Mouse (Mus musculus): Measurements from ENCODE around the gene Haus4.

Gene Haus4

DNA sequence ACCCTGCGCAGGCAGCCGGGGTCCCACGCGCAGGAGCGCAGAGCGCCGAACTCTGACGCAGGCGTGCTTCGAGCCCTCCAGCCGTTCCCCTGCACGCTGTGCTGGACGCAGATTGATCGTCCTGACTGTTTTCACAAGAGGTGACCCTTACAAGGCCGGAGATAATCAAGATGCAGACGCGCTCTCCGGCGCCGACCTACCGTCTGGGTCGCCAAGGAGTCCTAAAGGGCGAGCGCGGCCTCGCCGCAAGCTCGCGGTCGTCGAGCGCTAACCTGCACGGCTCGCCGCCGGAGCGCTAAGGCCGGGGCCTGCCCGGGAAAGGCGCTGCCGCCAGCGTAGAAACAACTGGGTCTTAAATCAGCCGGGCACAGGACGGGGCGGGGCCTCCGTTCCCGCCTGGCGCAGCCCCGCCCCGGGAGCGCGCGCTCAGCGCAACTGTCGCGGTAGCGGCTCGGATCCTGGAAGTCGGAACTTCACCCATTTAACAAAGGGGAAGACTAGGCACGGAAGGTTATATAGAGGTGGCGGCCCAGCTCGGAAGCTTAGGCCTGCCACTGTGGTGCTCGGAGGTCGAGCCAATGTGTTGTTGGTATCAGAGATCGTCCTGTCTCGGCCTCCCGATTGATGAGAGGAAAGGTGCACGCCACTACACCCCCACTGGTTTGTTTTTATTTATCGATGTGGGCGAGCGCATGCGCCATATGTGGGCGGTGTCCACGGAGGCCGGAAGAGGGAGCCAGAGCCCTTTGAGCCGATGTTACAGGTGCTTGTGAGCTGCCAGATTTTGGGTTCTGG is at the start of gene Haus4:
TSS of gene Haus4 (minus strand) at position 642 of the 795 bp plus-strand sequence.
- peak; percentile 99 for DNase-seq

DNA sequence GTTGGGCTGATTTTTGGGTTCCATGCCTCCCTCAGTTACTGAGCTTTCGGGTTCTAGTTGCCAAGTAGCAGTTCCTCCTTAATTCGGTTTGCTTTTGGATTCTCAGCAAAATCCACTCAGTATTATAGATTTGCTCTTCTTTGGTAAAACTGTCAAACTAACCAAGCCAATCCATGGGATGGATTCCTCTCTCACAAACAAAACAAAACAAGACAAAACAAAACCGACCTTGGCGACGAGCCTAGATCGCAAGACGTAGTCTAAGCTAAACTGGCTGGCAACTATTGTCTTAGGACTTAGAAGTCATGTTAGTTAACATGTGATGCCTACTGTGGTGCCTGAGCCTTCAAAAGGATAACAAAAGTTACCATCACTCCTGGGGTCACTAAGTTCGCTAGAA is 49.3 kb upstream of the Haus4 start:
- no peak for DNase-seq

DNA sequence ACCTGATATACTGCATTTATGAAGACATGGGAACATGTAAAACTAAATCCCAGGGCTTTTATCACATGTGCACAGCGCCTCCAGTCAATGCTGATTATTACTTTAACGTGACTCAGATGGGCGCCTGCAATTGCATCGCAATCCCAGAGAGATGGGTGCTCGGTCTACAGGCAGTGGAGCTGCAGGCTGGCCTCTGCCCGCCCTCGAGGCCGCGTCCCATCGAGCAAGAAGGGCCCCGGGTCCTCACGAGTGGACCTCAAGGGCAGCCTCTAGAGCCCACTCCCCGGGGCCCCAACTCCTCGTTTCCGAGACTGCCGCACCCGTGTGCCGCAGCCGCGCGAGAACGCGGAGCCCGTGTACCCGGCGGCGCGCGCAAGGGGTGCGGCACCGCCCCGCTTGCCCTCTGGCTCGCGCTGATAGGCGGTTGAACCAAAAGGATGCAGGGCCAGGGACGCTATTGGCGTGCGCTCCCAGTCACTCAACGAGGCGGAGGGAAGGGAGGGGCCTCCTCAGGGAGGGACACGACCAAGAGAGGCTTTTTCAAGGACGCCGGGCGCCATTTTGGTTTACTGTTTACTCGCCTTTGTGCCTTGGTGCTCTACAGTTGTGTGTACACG is 48.7 kb upstream of the Haus4 start:
- DNase-seq: peak; percentile 100

DNA sequence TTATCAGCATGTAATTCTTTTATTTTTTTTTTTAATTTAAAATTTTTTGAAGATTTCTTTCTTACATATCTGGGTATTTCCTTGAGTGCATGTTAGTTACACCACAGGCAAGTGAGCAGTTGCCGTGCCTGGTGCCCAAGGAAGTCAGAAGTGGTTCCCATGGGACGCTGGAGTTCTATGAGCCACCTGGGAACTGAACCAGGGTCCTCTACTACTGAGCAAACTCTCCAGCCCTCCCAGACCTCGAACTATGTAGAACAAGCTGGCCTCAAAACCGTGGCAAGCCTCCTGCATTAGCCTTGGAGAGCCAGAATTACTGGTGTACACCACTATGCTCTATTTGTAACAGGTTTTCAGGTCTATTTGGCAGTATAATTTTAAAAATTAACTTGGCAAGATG is 48.2 kb upstream of the Haus4 start:
- peak; percentile 90 for DNase-seq

DNA sequence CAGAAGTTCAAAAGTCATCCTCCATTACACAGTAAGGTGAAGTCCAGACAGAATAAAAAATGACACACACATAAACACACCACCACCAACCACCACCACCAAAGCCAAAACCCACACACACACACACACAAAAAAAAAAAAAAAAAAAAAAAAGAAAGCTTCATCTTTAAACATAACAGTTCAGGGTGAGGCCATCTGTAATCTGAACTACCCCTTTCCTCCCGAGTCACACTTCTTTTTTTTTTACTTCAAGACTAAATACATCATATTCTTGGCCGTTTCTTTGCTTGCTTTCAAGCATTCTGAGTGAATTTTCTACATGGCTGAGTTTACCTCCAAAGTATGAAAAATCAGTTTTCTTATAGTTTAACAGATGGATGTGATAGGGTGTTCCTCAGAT is 47.2 kb upstream of the Haus4 start:
- DNase-seq: no peak

DNA sequence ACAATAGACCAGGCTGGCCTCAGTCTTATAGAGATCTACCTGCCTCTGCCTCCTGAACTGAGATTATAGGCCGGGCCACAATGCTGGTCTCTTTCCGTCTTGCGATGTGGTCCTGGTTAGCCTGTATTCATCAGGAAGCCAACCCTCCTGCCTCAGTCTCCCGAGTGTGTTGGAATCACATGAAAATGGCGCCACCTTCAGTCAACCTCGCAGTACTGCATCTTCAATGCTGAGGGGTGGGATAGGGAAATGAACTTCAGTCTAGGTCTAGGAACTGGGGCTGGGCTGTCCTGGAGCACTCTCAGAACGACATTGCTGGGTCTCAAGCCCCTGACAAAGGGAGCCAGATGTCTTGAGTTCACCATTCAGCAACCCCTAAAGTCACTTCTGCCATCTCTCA is 42.7 kb upstream of the Haus4 start:
- DNase-seq: peak; percentile 84

DNA sequence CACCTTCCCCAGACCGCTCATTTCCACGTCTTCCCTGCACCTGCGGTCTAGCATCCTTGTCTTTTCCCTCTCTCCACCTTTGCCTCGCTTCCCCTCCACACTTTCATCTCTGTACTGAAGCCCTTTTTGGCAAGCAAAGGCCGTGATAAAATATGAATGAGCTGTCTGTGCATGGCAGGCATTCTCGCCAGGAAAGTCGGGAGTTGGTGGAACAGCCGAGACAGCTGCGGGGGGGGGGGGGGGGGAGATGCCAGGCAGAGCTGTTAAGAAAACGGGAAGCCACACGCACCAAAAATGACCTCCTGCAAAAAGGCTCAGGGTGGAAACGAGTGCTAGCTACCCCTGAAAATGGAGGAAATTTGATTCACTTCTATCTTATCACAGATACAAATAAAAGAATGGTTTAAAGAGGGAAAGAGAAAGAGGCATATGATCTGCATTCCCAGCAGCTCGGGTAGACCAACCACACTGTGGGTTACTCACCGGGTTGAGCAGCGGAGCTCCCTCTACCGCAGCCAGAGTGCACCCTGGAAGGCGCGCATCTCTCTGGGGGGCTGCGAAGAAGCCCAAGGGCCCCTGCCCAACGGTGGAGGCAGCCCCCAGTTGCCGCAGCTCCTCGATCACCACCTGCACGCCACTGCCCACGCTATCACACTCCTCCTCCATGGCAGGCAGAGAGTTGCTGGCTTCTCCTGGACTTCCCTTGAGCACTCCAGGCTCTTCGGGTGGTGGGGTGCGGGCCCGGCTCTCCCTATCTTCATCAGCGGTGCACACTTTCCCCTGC is 40.4 kb upstream of the Haus4 start:
- DNase-seq: no peak

DNA sequence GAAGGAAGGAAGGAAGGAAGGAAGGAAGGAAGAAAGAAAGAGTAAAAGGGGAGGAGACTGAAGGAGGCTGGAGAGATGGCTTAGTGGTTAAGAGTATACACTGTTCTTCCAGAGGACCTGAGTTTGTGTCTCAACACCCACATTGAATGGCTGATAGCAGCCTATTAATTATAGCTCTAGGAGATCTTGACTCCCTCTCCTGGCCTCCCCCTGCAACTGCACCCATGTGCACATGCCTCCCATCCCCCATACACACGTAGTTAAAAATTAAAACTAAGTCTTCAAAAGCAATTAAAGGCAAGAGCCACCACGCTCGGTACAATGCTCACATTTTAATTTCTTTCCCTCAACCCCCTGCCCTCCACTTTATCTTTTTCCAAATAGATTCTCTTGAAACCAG is 39.6 kb upstream of the Haus4 start:
- DNase-seq: no peak

DNA sequence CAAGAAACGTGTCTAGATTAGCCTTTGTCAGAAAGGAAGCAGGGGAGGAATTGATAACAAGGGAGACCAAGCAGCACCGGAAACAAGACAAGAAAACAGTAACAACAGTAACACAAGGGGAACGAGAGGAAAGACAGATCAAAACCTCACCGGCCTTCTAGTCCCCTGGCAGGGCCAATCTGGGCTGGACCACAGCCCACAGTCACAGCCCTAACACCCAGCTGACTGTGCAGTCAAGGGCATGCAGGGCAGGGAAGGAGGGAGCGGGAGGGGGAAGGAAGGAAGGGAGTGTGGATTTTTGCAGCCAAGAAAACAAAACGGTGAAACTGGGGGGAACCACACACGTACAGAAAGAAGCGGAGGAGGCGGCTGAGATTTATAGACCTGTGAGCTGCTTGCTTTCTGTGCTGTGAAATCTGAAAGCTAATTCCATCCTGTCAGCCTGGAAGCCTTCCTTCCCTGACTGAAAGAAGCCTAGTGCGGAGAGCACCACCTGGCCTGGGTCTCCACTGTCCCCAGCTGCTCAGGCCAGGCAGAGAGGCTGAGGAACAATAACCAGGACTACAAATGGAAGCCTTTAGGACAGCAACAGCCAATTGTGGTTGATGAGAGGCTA is 38.0 kb upstream of the Haus4 start:
- peak; percentile 96 for DNase-seq

DNA sequence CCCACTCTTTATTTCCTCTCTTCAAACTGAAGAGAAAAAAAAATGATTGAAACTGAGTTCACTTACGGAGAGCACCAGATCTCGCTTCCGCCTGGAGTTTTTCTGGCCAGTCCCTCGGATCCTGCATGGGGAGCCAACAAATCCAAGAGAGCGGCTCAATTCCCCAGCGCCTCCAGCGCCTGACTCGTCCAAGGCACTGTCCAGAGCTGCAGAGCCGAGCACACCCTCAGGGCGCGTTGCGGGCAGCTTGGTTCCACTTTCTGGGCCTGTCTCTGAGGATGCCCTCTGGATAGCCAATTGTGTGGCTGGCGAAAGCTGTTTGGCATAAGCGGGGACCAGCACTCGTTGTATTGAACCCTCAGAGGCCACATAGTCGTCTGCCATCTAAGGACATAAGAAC is 36.6 kb upstream of the Haus4 start:
- peak; percentile 92 for DNase-seq

DNA sequence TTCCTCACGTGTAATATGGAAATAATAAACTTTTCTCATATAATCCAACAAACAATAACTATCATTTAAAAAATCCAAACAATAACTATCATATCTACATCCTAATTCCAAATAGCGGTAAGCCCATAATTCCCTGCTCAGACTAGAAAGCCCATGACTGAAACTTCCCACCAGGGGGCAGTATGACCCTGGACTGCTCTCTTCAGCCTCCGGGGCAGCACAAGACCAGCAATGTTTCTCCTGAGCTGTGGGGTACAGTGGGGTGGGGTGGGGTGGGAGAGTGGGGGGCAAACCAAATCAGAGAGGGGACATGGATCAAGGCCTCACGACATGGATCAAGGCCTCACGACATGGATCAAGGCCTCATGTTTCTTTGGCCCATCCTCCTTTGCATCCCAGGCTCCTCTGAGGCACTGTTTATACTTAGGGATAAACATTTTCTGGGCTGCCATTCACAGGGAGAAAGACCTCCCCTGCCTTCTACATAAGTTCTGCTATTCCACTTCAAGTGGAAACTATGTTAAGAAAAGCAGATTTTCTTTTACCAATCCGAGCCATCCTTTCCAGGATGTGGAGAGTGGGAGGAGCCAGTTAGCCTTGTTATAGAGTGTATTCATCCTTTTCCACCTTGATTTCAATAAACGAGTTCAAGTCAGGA is 29.4 kb upstream of the Haus4 start:
- DNase-seq: peak; percentile 95

DNA sequence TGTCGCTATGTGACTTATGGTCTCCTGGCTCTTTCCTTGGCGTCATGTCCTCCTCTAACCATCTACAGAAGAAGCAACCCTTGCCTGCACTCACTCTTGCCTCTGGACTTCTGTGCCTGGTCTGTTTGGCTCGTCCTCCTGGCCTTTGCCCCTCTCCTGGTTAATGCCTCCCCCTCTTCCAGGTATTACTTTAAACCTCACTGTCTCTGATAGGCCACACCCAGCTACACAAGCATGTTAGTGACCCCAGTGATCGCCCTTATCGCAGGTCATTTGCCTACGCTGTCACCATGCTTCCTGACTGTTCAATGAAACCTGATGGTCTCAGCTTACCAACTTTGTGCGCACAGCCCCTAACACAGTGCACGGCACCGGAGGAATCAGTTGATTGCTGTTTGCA is 28.1 kb upstream of the Haus4 start:
- DNase-seq: peak; percentile 87

DNA sequence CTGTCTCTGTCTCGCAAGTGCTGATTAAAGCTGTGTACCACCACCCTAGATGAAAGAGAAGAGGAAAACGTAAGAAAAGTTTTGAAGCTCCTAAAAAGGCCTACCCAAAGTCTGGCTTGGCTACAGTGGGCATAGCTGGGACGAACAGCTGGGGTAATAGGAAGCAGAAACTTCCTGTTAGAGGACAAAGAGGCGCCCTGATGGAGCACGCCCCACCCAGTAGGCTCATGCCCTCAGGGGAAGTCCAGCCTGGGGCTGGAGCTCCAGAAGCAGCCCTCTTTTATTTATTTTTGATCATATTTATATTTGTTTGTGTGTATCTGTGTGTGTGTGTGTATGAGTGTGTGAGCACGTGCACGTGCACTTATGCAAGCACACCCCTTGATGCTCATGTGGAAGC is 25.2 kb upstream of the Haus4 start:
- peak; percentile 96 for DNase-seq

DNA sequence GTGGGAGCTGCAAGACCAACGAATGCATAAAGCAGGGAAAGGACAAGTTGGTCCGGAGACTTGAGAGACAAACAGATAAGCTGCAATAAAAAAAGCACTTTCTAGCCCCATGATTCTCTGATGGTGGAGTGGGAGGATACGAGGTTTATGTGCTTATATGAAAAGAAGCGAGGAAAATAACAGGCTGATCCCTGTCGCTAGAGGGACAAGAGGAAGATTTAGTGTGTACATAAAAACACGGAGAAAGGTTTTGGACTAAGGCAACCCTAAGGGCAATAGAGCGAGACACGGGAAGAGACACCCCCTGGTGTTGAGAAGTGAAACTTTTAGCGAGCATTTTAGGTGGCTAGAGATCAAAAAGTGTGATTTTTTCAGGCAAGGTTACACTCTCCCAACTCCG is 23.6 kb upstream of the Haus4 start:
- no peak for DNase-seq

DNA sequence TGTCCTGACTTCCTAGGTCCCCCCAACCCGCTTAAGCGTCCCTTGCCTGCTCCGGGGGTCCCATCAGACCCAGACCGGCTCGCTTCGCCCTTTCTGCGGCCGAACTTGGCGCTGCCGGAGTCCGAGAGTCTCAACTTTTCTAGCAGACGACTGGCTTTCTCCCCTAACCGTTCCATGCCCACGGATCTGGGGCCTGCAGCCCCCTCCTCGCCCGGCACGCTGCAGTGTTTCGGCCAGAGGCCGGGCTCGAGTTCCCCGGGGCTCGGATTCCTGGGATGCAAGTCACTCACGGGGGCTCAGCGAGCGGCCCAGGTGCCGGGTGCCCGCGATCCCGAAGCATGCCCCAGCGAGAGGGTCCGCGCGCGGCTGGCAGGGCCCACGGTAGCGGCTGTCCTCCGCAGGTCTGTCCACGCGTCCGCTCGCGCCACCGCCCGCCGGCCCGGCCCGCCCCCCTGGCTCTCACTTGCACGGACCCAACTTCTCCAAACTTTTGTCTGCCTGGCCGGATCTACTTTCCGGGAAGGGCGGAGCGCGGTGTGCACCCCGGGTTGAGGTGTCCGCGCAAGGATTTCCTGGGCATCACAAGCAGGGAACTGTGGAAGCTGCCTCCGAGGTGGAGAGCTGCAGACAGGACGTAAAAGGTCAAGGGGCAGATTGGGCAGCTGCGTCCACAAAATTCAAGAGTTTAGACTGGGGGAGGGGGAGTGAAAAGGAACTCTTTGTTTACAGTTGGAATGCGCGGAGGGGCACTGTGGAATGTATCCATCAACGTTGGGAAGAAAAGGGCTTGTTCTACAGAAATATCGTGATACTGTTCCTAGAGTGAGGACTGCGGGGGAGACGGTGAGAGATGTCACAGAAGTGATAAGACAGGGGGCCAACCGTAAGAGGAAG is 22.9 kb upstream of the Haus4 start, which contains the start of gene Ajuba:
TSS of gene Ajuba (minus strand) at position 470 of the 894 bp plus-strand sequence.
- peak; percentile 99 for DNase-seq

DNA sequence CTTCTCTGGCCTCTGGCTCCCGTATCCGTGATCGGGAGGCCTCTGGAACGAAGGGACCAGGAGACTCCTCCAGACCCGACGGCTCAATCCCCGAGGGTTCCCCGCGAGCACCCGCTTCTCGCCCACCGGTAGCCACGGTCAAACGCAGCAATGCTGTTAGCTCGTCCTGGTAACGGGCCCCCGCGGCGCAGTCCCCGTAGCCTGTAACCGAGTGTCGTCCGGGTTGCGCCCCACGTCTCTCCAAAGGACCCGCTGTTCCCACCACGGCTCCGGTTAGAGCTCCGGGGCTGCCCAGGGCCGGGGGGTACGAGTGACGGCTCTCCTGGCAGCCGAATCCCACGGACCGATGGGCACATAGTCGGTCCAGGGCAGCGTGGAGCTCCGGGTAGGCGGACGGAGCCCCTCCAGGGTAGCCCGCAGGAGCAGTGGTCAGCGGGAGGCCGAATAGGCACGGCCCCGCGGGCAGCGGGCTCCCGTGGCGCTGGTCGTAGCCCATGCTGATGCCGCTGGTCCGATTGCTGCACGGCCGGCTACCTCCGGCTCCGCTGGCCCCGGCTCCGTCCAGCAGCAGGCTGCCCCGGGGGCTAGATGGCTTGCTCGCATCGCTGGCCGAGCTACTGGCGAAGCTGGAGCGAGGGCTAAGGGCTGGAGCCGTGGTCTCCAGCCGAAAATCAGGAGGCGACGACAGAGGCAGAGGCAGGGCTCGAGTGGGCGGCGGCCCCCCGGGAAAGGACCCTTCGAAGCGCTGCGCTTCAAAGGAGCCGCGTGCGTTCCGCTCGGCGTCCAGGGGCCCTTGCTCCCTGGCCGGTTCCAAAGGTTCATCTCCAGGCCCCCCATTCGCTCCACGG is 22.0 kb upstream of the Haus4 start:
- peak; percentile 94 for DNase-seq

DNA sequence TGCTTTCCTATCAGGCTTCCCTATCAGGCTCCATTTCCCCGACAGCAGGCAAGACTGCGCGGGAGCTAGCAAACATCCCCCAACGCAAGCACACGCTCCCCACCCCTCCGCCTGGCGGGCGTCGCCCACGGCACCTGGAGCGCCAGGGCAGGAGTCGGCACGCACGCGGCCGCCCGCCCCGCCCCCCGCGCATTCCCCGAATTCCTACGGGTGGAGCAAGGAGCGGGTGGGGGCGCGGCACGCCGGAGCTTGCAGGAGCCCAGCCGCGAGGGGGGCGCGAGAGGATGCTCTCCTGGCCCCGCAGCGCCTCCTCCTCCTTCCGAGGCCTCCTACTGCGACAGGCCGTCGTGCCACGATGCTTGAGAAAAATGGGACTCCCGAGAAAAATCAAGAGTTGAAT is 21.2 kb upstream of the Haus4 start:
- DNase-seq: peak; percentile 96

DNA sequence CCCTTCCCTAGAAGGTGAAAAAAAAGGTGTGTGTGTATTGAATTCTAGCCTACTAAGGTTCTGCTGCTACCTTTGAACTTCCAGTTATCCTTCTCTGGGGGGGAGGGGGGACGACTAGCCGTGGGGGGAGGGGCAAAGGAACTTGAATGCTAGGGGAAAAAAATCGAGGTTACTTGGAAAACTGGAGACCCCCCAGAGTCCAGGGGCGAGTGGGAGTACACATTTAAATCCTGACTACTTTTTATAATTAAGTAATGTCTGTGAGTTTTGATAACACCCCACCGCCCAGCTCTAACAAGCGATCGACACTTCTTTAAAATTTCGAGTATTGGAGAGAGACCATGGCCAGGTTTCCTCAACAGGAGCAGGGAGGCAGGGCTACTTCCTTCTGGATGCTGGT is 20.6 kb upstream of the Haus4 start:
- peak; percentile 71 for DNase-seq

DNA sequence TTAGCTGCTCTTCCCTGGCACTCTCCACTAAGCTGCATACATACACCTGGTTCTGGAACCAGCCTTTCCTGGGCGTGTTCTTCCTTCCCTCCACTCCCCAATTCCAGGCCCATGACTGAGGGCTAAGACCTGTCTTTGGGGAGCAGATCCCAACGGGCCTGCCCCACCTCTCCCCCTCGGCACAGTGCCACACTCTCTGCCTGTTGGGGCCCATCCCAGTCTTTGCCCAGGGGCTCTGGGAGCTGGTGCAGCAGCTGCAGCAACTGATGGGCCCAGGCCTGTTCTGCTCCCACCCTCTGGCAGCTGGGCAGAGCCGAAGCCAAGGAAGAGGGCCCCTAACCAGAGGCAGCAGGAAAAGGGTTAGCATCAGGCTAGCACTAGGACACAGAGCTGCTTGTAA is 19.8 kb upstream of the Haus4 start:
- peak; percentile 94 for DNase-seq
